Mouse (Mus musculus): Measurements from ENCODE around the gene Med19. TPM values are rescaled to one million over a fixed set of nuclear protein-coding genes. Genes with fewer than 3 reads are reported as not detected.

The Med19 gene
- 10 to 100 TPM; 18.3 to 19.5 TPM for total RNA-seq (2021)
- long read RNA-seq, experiment 1, transcript Med19-201 (5 exons, 2,059 nt): major isoform, 10 of 17 reads
- long read RNA-seq, experiment 1, partial matches to known transcripts: 6 of 17 reads
- long read RNA-seq, experiment 1, other reads (novel, unspliced or antisense): 1 of 17 reads
- long read RNA-seq, experiment 2, transcript Med19-201 (5 exons, 2,059 nt): major isoform, 10 of 13 reads
- long read RNA-seq, experiment 2, partial matches to known transcripts: 1 of 13 reads
- long read RNA-seq, experiment 2, other reads (novel, unspliced or antisense): 2 of 13 reads

- peak; percentile 93 for DNase-seq
Measured at GRCm38 (mm10) chr2:84677968-84678880, at the start of gene Med19, which contains the start of gene Gm28635. Med19 (plus strand) TSS chr2:84678402. Gm28635 (minus strand) TSS chr2:84678041.

GRCm38 (mm10) chr2:84632001-84632400 lies 46.2 kb upstream of the Med19 start:
- DNase-seq: no peak

GRCm38 (mm10) chr2:84632999-84633398 lies 45.2 kb upstream of the Med19 start:
- peak; percentile 46 for DNase-seq

- DNase-seq: peak; percentile 32
Measured at GRCm38 (mm10) chr2:84634006-84634405, 44.2 kb upstream of the Med19 start.

- DNase-seq: no peak
Measured at GRCm38 (mm10) chr2:84634934-84635482, 43.2 kb upstream of the Med19 start.

- peak; percentile 88 for DNase-seq
Measured at GRCm38 (mm10) chr2:84635611-84636010, 42.6 kb upstream of the Med19 start.

- peak; percentile 59 for DNase-seq
Measured at GRCm38 (mm10) chr2:84636231-84636741, 41.9 kb upstream of the Med19 start.

GRCm38 (mm10) chr2:84637452-84638165 lies 40.6 kb upstream of the Med19 start:
- DNase-seq: peak; percentile 36

GRCm38 (mm10) chr2:84638428-84639220 lies 39.6 kb upstream of the Med19 start:
- no peak for DNase-seq

- no peak for DNase-seq
Measured at GRCm38 (mm10) chr2:84640833-84641232, 37.4 kb upstream of the Med19 start.

GRCm38 (mm10) chr2:84646138-84646537 lies 32.1 kb upstream of the Med19 start:
- no peak for DNase-seq

GRCm38 (mm10) chr2:84647051-84647568 lies 31.1 kb upstream of the Med19 start:
- no peak for DNase-seq

GRCm38 (mm10) chr2:84648369-84648768 lies 29.8 kb upstream of the Med19 start:
- DNase-seq: no peak

- peak; percentile 34 for DNase-seq
Measured at GRCm38 (mm10) chr2:84649674-84650073, 28.5 kb upstream of the Med19 start.

GRCm38 (mm10) chr2:84650464-84651195 lies 27.6 kb upstream of the Med19 start, which contains the start of gene Ctnnd1:
Ctnnd1 (minus strand) TSS chr2:84650765.
- peak; percentile 90 for DNase-seq

- no peak for DNase-seq
Measured at GRCm38 (mm10) chr2:84653354-84653753, 24.8 kb upstream of the Med19 start.

- DNase-seq: no peak
Measured at GRCm38 (mm10) chr2:84655864-84656263, 22.3 kb upstream of the Med19 start.

- DNase-seq: no peak
Measured at GRCm38 (mm10) chr2:84658806-84659205, 19.4 kb upstream of the Med19 start, which contains the start of gene Btbd18. Btbd18 (plus strand) TSS chr2:84659079.

GRCm38 (mm10) chr2:84660253-84660652 lies 17.9 kb upstream of the Med19 start:
- DNase-seq: peak; percentile 63

GRCm38 (mm10) chr2:84662866-84663265 lies 15.3 kb upstream of the Med19 start:
- peak; percentile 58 for DNase-seq

All from adrenal gland, postnatal 10 days (tissue).